Mouse (Mus musculus): ENCODE data around the gene Prkaa1.

DNA sequence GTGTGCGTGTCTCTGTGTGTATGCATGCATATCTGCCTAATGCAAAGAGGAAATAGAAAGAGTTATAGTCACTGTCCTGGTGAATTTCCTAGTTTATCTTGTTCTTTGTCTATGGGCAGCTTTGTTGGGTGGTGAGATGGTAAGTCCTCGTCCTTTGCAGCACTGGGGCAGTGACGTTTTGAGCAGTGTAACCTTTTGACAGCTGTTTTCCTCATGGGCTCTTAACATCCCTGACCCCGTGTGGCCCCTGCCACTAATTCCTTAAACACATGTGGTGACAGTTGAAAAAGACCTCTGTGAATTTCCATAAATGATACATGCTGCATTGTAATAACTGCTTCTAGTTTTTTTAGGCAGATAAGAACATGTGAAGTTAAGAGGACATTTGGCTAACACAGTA is 53.0 kb downstream of the Prkaa1 start:
- TF ChIP-seq CTCF (conservative IDR thresholded peaks at IDR 0.05; ENCODE audit: low read length) (no peak), NANOG (IDR thresholded peaks at IDR 0.05; ENCODE audit: borderline replicate concordance, low read length) (no peak)
